In genomic region chrX:57433897-57434296, GRCm38 (mm10) we compare ENCODE assay signal across 26 mouse cellular contexts. TPM values are rescaled to one million over a fixed set of nuclear protein-coding genes. Genes with fewer than 3 reads are reported as not detected.
A peak's percentile ranks its signal among the peaks of the same experiment; 100 is the strongest.
DNase-seq lines count a peak whose midpoint lies in the region; ATAC-seq and TF ChIP-seq lines count a peak whose summit lies in the region.
"Had no signal": no experiment of that assay in that cellular context is flagged by ENCODE, and none has a peak within 500 bp of the region (broad histone marks: within the 10 kb centered on the region; RNA-seq: fewer than 3 reads in every experiment).

No protein-coding gene starts in this region.

- H3K79me2 ChIP-seq in CH12.LX (replicated peaks; ENCODE audit: control insufficient read depth, extremely low read depth, insufficient read depth, poor library complexity, severe bottlenecking) (no peaks in the 10 kb centered on the region), MEL (ENCODE audit: control insufficient read depth, insufficient read depth, low read length, poor library complexity) (no peaks in the 10 kb centered on the region)

- H3K27me3 ChIP-seq in CH12.LX (replicated peaks) (no peaks in the 10 kb centered on the region), MEL (ENCODE audit: control insufficient read depth in 1 of 2, insufficient read depth in 2 of 2, low read length in 2 of 2) (no peaks in the 10 kb centered on the region)

- no peak overlapping the region for H3K4me2 ChIP-seq in CH12.LX (ENCODE audit: insufficient read depth, low read depth, poor library complexity, severe bottlenecking)

- TF ChIP-seq POLR2A in CH12.LX (IDR thresholded peaks at IDR 0.05; ENCODE audit: low read depth, low read length) = no peak
- TF ChIP-seq POLR2A in MEL (IDR thresholded peaks at IDR 0.05; ENCODE audit: control insufficient read depth in 1 of 2, insufficient read depth in 1 of 2, low read depth in 1 of 2, low read length in 2 of 2, poor library complexity in 1 of 2) = no peak

- dilution Hi-C loops in CH12.LX (cut with MboI; ENCODE audit: extremely low pct_ligation_motif_present, extremely low pct_unique_long_range_greater_than_20kb, low sequenced_read_pairs) = no loop called here

- ATAC-seq in monocyte, adult 5-6 weeks (replicated peaks; ENCODE audit: insufficient number of reproducible peaks, low FRiP score, low TSS enrichment, poor library complexity, severe bottlenecking) = no peak
- ATAC-seq: activated CD4-positive, CD25-positive, alpha-beta regulatory T cell, adult 4 months; CD4-positive, CD25-positive, alpha-beta regulatory T cell, adult 4 months; Patski had no signal

- TF ChIP-seq RAD21 in CH12.LX (IDR thresholded peaks at IDR 0.05; ENCODE audit: low read depth, low read length) (no peak), MEL (IDR thresholded peaks at IDR 0.05; ENCODE audit: low read depth, low read length) (no peak)

- no peaks in the 10 kb centered on the region for H3K4me1 ChIP-seq in CH12.LX (ENCODE audit: control insufficient read depth in 1 of 2, insufficient read depth in 2 of 2)
- H3K4me1 ChIP-seq in ES-E14 (ENCODE audit: control insufficient read depth in 2 of 2, insufficient read depth in 2 of 2, low read length in 2 of 2, poor library complexity in 1 of 2) = no peaks in the 10 kb centered on the region
- H3K4me1 ChIP-seq in MEL (ENCODE audit: control insufficient read depth in 1 of 2, insufficient read depth in 2 of 2, low read length in 2 of 2) = no peaks in the 10 kb centered on the region

- H3K27ac ChIP-seq in CH12.LX (ENCODE audit: insufficient read depth, low read depth) (no peak overlapping the region), ES-E14 (ENCODE audit: insufficient read depth, low read depth, low read length, poor library complexity, severe bottlenecking) (no peak overlapping the region), MEL (ENCODE audit: control insufficient read depth, low read depth, low read length) (no peak overlapping the region)

- H3K9ac ChIP-seq in CH12.LX (ENCODE audit: insufficient read depth, low read depth) (no peak overlapping the region), ES-E14 (ENCODE audit: insufficient read depth, low read depth, low read length, poor library complexity, severe bottlenecking) (no peak overlapping the region), MEL (ENCODE audit: control insufficient read depth, low read depth, low read length, poor library complexity, severe bottlenecking) (no peak overlapping the region)

- H3K36me3 ChIP-seq in CH12.LX (replicated peaks in 1 of 2; ENCODE audit: control insufficient read depth in 1 of 2, insufficient read depth in 1 of 2, low read length in 1 of 2) (no peaks in the 10 kb centered on the region), ES-E14 (ENCODE audit: control insufficient read depth, insufficient read depth, low read length, poor library complexity, severe bottlenecking) (no peaks in the 10 kb centered on the region), MEL (ENCODE audit: control insufficient read depth in 1 of 2, insufficient read depth in 2 of 2, low read length in 2 of 2) (no peaks in the 10 kb centered on the region)
- H3K36me3 ChIP-seq: G1E had no signal

- H3K9me3 ChIP-seq in CH12.LX (replicated peaks; ENCODE audit: low read length) = no peaks in the 10 kb centered on the region
- no peaks in the 10 kb centered on the region for H3K9me3 ChIP-seq in ES-E14 (ENCODE audit: control insufficient read depth, insufficient read depth, low read depth, low read length)
- no peaks in the 10 kb centered on the region for H3K9me3 ChIP-seq in MEL (replicated peaks; ENCODE audit: insufficient read depth, low read length)
- H3K9me3 ChIP-seq: G1E had no signal

- in situ Hi-C loops in CH12.LX (cut with MboI; ENCODE audit: low pct_ligation_motif_present, low pct_unique_long_range_greater_than_20kb, low sequenced_read_pairs) (loop anchor here (25.0 kb wide), 1 partner anchor 228 kb away; no protein-coding TSS in a partner anchor), ES-E14 (cut with MboI; ENCODE audit: low sequenced_read_pairs in 2 of 2, unreplicated experiment in 2 of 2) (no loop called here)

- TF ChIP-seq EP300 in CH12.LX (IDR thresholded peaks at IDR 0.05; ENCODE audit: low read length) (no peak), MEL (IDR thresholded peaks at IDR 0.05; ENCODE audit: low read depth in 1 of 2, low read length in 2 of 2) (no peak)

- H3K4me3 ChIP-seq in CH12.LX (replicated peaks in 1 of 3; ENCODE audit: low read depth in 2 of 3, low read length in 2 of 3, poor library complexity in 1 of 3) = no peak overlapping the region
- H3K4me3 ChIP-seq in ES-E14 (ENCODE audit: insufficient read depth in 1 of 2, low read depth in 1 of 2, low read length in 2 of 2, poor library complexity in 1 of 2, severe bottlenecking in 1 of 2) = no peak overlapping the region
- H3K4me3 ChIP-seq in MEL (ENCODE audit: control insufficient read depth in 1 of 2, insufficient read depth in 1 of 2, low read depth in 2 of 2, low read length in 2 of 2) = no peak overlapping the region

- no peak for TF ChIP-seq CTCF in CH12.LX (conservative IDR thresholded peaks at IDR 0.05 in 1 of 2, IDR thresholded peaks at IDR 0.05 in 1 of 2; ENCODE audit: low read depth in 2 of 2, low read length in 2 of 2)
- TF ChIP-seq CTCF in MEL (IDR thresholded peaks at IDR 0.05 in 2 of 3, conservative IDR thresholded peaks at IDR 0.05 in 1 of 3; ENCODE audit: control insufficient read depth in 1 of 3, insufficient read depth in 1 of 3, low read depth in 2 of 3, low read length in 3 of 3, poor library complexity in 1 of 3, severe bottlenecking in 1 of 3) = no peak

- DNase-seq in CH12.LX (ENCODE audit: extremely low read depth) = no peak
- DNase-seq in ES-E14 (ENCODE audit: low read depth, low spot score) = no peak
- no peak for DNase-seq in MEL (ENCODE audit: low read depth, low spot score)
- no peak for DNase-seq in heart, adult 11 months
- no peak for DNase-seq in layer of hippocampus, adult 18-20 months (ENCODE audit: low spot score in 2 of 2)
- DNase-seq: adrenal gland, adult 2 months; adrenal gland, adult 8-10 months; adrenal gland, postnatal 10 days; adrenal gland, postnatal 14 days; adrenal gland, postnatal 25 days; adrenal gland, postnatal 36 days; B cell, adult 2 months; cerebellum, adult 11 months; cerebellum, adult 11-12 months; cerebellum, adult 18-20 months; cerebellum, adult 2 months; cerebellum, adult 8-10 months; cerebellum, adult 9-10 months had no signal

TF ChIP-seq in CH12.LX, 34 proteins besides CTCF, POLR2A, EP300 and RAD21:
- TF ChIP-seq ZC3H11A (IDR thresholded peaks at IDR 0.05; ENCODE audit: low read depth, low read length) = no peak
- TF ChIP-seq MAX (IDR thresholded peaks at IDR 0.05; ENCODE audit: low read length) = no peak
- no peak for TF ChIP-seq MEF2A (IDR thresholded peaks at IDR 0.05; ENCODE audit: borderline replicate concordance, low read depth, low read length)
- TF ChIP-seq MAFK (IDR thresholded peaks at IDR 0.05; ENCODE audit: insufficient replicate concordance, low read length) = peak; percentile 80
- TF ChIP-seq TCF12 (IDR thresholded peaks at IDR 0.05; ENCODE audit: low read depth, low read length) = no peak
TF ChIP-seq in CH12.LX: peak in this region for 1.

TF ChIP-seq in ES-E14, 5 proteins besides CTCF, POLR2A, EP300 and RAD21:
- no peak for TF ChIP-seq ZNF384 (IDR thresholded peaks at IDR 0.05; ENCODE audit: low read depth, low read length)
- no peak for TF ChIP-seq ZC3H11A (IDR thresholded peaks at IDR 0.05; ENCODE audit: borderline replicate concordance, low read depth, low read length)
- TF ChIP-seq MAFK (IDR thresholded peaks at IDR 0.05; ENCODE audit: insufficient read depth, low read depth, low read length) = peak; percentile 62; the same call in 1 of the 2 replicates
- TF ChIP-seq HCFC1 (IDR thresholded peaks at IDR 0.05; ENCODE audit: borderline replicate concordance, insufficient read depth, low read length) = no peak
- TF ChIP-seq CHD2 (IDR thresholded peaks at IDR 0.05; ENCODE audit: low read depth, low read length) = no peak

TF ChIP-seq in MEL, 35 proteins besides CTCF, POLR2A, EP300 and RAD21:
- TF ChIP-seq MAX (IDR thresholded peaks at IDR 0.05; ENCODE audit: low read length) = no peak
- TF ChIP-seq ZMIZ1 (IDR thresholded peaks at IDR 0.05; ENCODE audit: low read depth, low read length) = no peak
- TF ChIP-seq MEF2A (IDR thresholded peaks at IDR 0.05; ENCODE audit: extremely low read depth, insufficient replicate concordance, low read depth, low read length, poor library complexity, severe bottlenecking) = no peak
- peak; percentile 52; the same call in 1 of the 2 replicates for TF ChIP-seq MAFK (IDR thresholded peaks at IDR 0.05; ENCODE audit: borderline replicate concordance, low read depth, low read length)
- TF ChIP-seq BHLHE40 (IDR thresholded peaks at IDR 0.05; ENCODE audit: borderline replicate concordance, low read depth, low read length) = no peak
- no peak for TF ChIP-seq CHD2 (IDR thresholded peaks at IDR 0.05; ENCODE audit: low read length)
- TF ChIP-seq TBP (IDR thresholded peaks at IDR 0.05; ENCODE audit: low read depth, low read length) = no peak
- TF ChIP-seq RCOR1 (IDR thresholded peaks at IDR 0.05; ENCODE audit: low read depth, low read length) = no peak
- TF ChIP-seq MAZ (IDR thresholded peaks at IDR 0.05; ENCODE audit: low read depth, low read length) = no peak

RNA-seq across cellular contexts. Expression of gene Gm364, which starts 24.9 kb away (rescaled TPM):
- not detected in 2 replicates for total RNA-seq in CH12.LX (2012; rRNA removed)
- not detected in 2 replicates for total RNA-seq in CH12.LX (2014; rRNA removed)
- polyA plus RNA-seq in CH12.LX (2012; ENCODE audit: insufficient read length, low read depth) = not detected in 2 replicates
- 6.2 and 7.9 TPM in 2 replicates for total RNA-seq in ES-E14 (2012; rRNA removed)
- not detected in 2 replicates for total RNA-seq in MEL (2012; rRNA removed)
- not detected for polyA plus RNA-seq in MEL (2012; ENCODE audit: insufficient read depth in 1 of 2, insufficient read length in 2 of 2, low read depth in 1 of 2, low replicate concordance in 2 of 2, missing spikeins in 1 of 2)
- total RNA-seq in monocyte, adult 5-6 weeks (2017) = not detected in 3 replicates
- not detected for total RNA-seq in layer of hippocampus, adult 18-20 months (2021)
- total RNA-seq: adrenal gland, adult 18-20 months; adrenal gland, adult 2 months; adrenal gland, adult 8-10 months; adrenal gland, postnatal 10 days; adrenal gland, postnatal 14 days; adrenal gland, postnatal 25 days; adrenal gland, postnatal 36 days; adrenal gland, postnatal 4 days; G1E had no signal
- polyA plus RNA-seq: activated CD4-positive, CD25-positive, alpha-beta regulatory T cell, adult 4 months; adrenal gland, adult 2 months; brain, embryonic 14.5 days; CD4-positive, CD25-positive, alpha-beta regulatory T cell, adult 4 months; cerebellum, adult 2 months; G1E; Patski had no signal

RNA-seq across cellular contexts. Expression of gene Rbmx, which starts 41.1 kb away (rescaled TPM):
- total RNA-seq in CH12.LX (2012; rRNA removed) (24.6 and 31.4 TPM in 2 replicates), CH12.LX (2014; rRNA removed) (27.8 and 29.1 TPM in 2 replicates), ES-E14 (2012; rRNA removed) (16.5 and 21.4 TPM in 2 replicates), MEL (2012; rRNA removed) (35.6 and 47.0 TPM in 2 replicates)
- polyA plus RNA-seq in CH12.LX (2012; ENCODE audit: insufficient read length, low read depth) (49.9 and 56.3 TPM in 2 replicates), MEL (2012; ENCODE audit: insufficient read depth in 1 of 2, insufficient read length in 2 of 2, low read depth in 1 of 2, low replicate concordance in 2 of 2, missing spikeins in 1 of 2) (10 to 100 TPM; 53.1 to 61.1 TPM)
- total RNA-seq in monocyte, adult 5-6 weeks (2017) = 45.5 to 72.1 TPM (median 49.5 TPM) in 3 replicates
- 10 to 100 TPM; 56.5 to 69.7 TPM for total RNA-seq in layer of hippocampus, adult 18-20 months (2021)

Comparison
In these comparisons a context has a peak if more than half of its experiments do, and no peak if none do; other contexts are left out.
1. Of the 35 proteins assayed by ChIP-seq in both MEL and CH12.LX: peak only in MEL: none; only in CH12.LX: none; in both: MAFK; in neither: 34.